Mouse (Mus musculus): Measurements from ENCODE around the gene Pigz. TPM values are rescaled to one million over a fixed set of nuclear protein-coding genes. Genes with fewer than 3 reads are reported as not detected.

Pigz gene
- 0.63 and 0.68 TPM in 2 replicates for polyA plus RNA-seq (2014; fragmentation: Nextera tagmentation; extraction: Ambion mirVana)

DNA sequence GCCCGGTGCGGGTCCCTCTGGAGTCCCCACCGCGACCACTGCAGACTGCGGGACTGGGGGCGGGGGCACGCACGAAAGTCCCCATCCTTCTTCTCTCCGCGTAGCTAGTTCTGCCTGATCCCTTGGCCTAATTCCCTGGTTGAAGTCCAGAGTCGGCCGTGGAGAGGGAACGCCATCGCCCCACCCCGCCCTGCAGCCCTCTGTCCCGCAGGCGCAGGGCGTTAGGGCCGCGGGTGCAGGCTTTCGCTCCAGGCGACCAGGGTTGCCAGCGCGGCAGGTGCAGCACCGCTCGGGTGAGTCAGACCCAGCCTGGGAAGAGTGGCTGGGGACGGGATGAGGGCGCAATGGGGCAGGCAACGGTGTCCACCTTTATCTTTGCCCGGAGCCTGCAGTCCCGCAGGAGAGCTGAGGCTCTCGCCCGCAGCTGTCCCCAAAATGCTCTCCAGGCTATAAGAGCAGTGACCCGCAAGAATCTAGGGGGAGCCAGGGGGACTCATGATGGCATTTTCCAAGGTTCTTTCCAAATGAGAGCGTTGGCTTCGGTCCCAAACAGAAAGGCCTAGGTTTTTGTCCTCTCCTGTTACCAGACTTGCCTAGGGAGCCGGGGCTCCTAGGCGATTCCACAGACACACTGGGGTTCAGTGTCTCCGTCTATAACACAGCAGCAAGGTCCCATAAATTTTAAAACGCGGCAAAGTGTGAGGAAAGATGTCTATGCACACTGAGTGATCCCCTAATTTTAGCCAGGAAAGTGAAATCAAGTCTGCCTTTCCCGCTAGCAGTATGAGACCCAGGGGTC, at the start of gene Pigz:
Gene Pigz (plus strand): TSS at position 101 of the 799 bp plus-strand sequence.
- Histone ChIP-seq H3K36me3 (ENCODE audit: control insufficient read depth, insufficient read depth, low read length) (no peaks in the 10 kb centered on the region), H3K9me3 (ENCODE audit: control insufficient read depth, low read depth, low read length) (no peaks in the 10 kb centered on the region), H3K4me2 (replicated peaks; ENCODE audit: low read depth, low read length) (peak within 1 kb of the TSS; percentile 91), H3K27ac (ENCODE audit: low read length) (peak within 1 kb of the TSS; percentile 39; the same call in 1 of the 2 replicates), H3K4me1 (ENCODE audit: control insufficient read depth, insufficient read depth, low read length) (peaks cover 11% of the 10 kb centered on the region), H3K9ac (replicated peaks; ENCODE audit: low read depth, low read length) (peak within 1 kb of the TSS; percentile 45), H3K4me3 (ENCODE audit: low read depth, low read length) (peak within 1 kb of the TSS; percentile 49), H3K27me3 (ENCODE audit: control insufficient read depth, insufficient read depth, low read length) (peaks cover 17% of the 10 kb centered on the region)
- no peak for ATAC-seq (ENCODE audit: insufficient number of reproducible peaks, insufficient read depth, low FRiP score, low read depth)
- WGBS = 11% methylated on average over 42 of the region's 42 CpGs

DNA sequence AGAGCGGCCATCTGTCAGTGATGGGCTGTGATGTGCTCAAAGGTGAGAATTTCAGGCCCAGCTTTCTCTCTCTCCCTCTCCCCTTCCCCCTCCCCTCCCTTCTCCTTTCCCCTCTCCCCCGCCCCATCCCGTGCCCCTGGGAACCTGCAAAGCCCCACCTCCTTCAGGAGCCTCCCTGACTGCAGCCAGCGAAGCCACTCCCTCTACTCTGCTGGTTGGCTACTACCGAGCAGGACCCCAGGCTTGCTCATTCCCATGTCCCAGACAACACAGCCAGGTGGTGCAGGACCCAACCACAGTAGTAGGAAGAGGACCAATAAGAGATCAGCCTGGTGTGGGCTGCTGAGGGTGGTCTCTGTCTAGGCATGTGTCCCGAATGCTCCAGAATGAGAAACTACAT, 49.7 kb upstream of the Pigz start:
- H3K9ac ChIP-seq (replicated peaks; ENCODE audit: low read depth, low read length) = no peak overlapping the region
- H3K4me3 ChIP-seq (ENCODE audit: low read depth, low read length) = no peak overlapping the region
- peaks cover 6% of the 10 kb centered on the region; the same call in 1 of the 2 replicates for H3K4me1 ChIP-seq (ENCODE audit: control insufficient read depth, insufficient read depth, low read length)
- H3K9me3 ChIP-seq (ENCODE audit: control insufficient read depth, low read depth, low read length) = no peaks in the 10 kb centered on the region
- H3K4me2 ChIP-seq (replicated peaks; ENCODE audit: low read depth, low read length) = peak overlapping the region; percentile 22; the same call in 1 of the 2 replicates
- no peaks in the 10 kb centered on the region for H3K36me3 ChIP-seq (ENCODE audit: control insufficient read depth, insufficient read depth, low read length)
- 8% methylated on average over 6 of the region's 6 CpGs for WGBS
- ATAC-seq (ENCODE audit: insufficient number of reproducible peaks, insufficient read depth, low FRiP score, low read depth) = peak; percentile 54; the same call in 1 of the 2 replicates
- no peaks in the 10 kb centered on the region for H3K27me3 ChIP-seq (ENCODE audit: control insufficient read depth, insufficient read depth, low read length)
- no peak overlapping the region for H3K27ac ChIP-seq (ENCODE audit: low read length)

DNA sequence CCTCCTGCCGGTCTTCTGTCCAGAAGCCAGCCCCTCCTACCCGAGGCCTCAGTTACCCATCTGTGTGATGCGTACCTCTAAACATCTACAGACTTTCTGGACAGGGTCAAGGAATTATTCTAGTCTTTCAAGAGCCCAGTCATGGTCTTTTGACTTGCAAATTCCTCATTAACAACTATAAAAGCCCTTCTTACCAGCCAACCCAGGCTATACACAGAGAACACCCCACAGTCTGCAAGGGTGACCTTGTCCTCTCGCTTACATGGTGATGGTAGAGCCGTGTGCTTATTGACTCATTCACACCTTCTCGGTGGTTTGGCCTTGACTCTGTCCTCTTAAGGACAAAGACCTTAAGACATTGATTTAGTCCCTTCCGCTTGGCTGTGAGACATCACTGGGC, 42.7 kb upstream of the Pigz start:
- Histone ChIP-seq H3K27me3 (ENCODE audit: control insufficient read depth, insufficient read depth, low read length) (no peaks in the 10 kb centered on the region), H3K4me2 (replicated peaks; ENCODE audit: low read depth, low read length) (no peak overlapping the region), H3K4me3 (ENCODE audit: low read depth, low read length) (no peak overlapping the region), H3K4me1 (ENCODE audit: control insufficient read depth, insufficient read depth, low read length) (no peaks in the 10 kb centered on the region), H3K36me3 (ENCODE audit: control insufficient read depth, insufficient read depth, low read length) (no peaks in the 10 kb centered on the region), H3K27ac (ENCODE audit: low read length) (no peak overlapping the region), H3K9ac (replicated peaks; ENCODE audit: low read depth, low read length) (no peak overlapping the region), H3K9me3 (ENCODE audit: control insufficient read depth, low read depth, low read length) (no peaks in the 10 kb centered on the region)
- WGBS = 84% methylated on average over 7 of the region's 7 CpGs
- no peak for ATAC-seq (ENCODE audit: insufficient number of reproducible peaks, insufficient read depth, low FRiP score, low read depth)

DNA sequence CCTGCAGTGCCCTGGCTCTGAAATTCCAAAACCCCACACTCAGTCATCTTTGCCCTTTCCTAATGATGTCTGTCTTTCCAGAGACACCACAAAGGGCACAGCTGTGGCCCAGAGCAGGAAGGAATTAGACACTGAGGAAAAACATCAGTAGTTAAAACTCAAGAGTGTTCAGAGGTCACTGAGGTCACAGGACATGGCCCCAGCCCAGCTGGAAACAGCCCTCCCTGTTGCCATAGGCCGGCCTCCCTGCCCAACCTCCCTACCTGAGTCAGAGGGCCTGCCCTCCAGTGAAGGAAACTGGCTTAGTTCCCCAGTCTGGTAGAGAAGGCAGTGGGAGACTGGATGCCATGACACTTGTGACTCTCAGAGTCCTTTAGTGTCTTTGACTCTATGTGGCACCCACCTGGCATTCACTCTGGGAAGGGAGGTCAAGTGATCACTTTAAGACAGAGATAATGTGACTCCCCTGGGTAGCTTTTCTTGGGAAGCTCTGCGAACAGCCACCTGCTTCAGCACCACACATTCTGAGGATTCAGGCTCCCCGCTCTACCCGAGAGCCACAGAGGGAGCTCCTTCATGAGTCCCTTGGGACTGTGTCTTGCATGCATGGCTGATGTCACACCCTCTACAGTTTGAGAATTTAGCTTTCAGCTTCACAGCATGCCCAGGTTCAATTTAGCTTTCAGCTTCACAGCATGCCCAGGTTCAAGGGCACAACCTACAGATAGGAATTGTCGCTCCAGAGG, 40.1 kb upstream of the Pigz start:
- ATAC-seq (ENCODE audit: insufficient number of reproducible peaks, insufficient read depth, low FRiP score, low read depth) = no peak
- H3K27ac ChIP-seq (ENCODE audit: low read length) = no peak overlapping the region
- H3K4me1 ChIP-seq (ENCODE audit: control insufficient read depth, insufficient read depth, low read length) = no peaks in the 10 kb centered on the region
- no peaks in the 10 kb centered on the region for H3K9me3 ChIP-seq (ENCODE audit: control insufficient read depth, low read depth, low read length)
- 74% methylated on average over 5 of the region's 5 CpGs for WGBS
- no peak overlapping the region for H3K4me3 ChIP-seq (ENCODE audit: low read depth, low read length)
- H3K36me3 ChIP-seq (ENCODE audit: control insufficient read depth, insufficient read depth, low read length) = no peaks in the 10 kb centered on the region
- no peaks in the 10 kb centered on the region for H3K27me3 ChIP-seq (ENCODE audit: control insufficient read depth, insufficient read depth, low read length)
- no peak overlapping the region for H3K4me2 ChIP-seq (replicated peaks; ENCODE audit: low read depth, low read length)
- no peak overlapping the region for H3K9ac ChIP-seq (replicated peaks; ENCODE audit: low read depth, low read length)

DNA sequence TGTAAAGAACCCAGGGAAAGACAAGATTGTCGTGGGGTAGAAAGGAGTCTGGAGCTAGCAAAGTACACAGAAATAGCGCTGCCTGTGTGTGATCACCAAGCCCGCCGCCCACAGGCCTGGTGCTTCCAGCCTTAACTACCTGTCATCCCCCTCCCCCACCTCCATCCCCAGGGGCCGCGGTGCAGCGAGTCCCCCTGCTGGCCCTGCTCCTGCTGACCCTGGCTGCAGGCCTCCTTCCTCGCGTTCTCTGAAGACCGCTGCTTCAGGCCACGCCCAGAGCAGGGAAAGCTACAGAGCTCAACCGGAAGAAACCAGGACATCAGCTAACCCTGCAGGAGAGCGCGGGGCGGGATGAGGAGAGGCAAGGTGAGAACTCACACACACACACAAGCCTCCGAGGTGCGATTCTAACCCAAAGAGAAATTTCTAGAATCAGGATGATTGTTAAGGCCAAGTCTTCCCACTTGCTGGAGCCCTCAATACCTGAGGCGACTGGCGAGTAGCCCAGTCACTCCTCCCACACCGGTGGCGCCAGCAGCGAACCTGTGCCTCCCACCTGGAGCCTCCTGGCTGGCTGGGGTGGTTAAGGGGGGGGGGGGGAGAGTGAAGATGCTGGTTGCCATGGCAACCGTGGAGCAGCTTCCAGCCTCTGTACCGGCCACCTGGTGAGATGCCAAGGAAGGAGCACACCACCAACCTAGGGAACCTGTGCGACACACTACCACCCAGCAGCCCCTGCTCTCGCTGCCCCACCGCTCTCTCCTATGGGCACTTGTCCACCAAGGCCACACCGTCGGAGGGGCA, 36.5 kb upstream of the Pigz start:
- ATAC-seq (ENCODE audit: insufficient number of reproducible peaks, insufficient read depth, low FRiP score, low read depth) = peak; percentile 60; the same call in 1 of the 2 replicates
- H3K36me3 ChIP-seq (ENCODE audit: control insufficient read depth, insufficient read depth, low read length) = no peaks in the 10 kb centered on the region
- WGBS = 13% methylated on average over 28 of the region's 29 CpGs
- no peaks in the 10 kb centered on the region for H3K27me3 ChIP-seq (ENCODE audit: control insufficient read depth, insufficient read depth, low read length)
- no peaks in the 10 kb centered on the region for H3K9me3 ChIP-seq (ENCODE audit: control insufficient read depth, low read depth, low read length)
- H3K27ac ChIP-seq (ENCODE audit: low read length) = no peak overlapping the region
- H3K4me1 ChIP-seq (ENCODE audit: control insufficient read depth, insufficient read depth, low read length) = no peaks in the 10 kb centered on the region
- peak overlapping the region; percentile 45 for H3K4me2 ChIP-seq (replicated peaks; ENCODE audit: low read depth, low read length)
- 0 out of 2 replicates have a peak overlapping the region, but pooled peaks have one; percentile 7 for H3K9ac ChIP-seq (replicated peaks; ENCODE audit: low read depth, low read length)
- H3K4me3 ChIP-seq (ENCODE audit: low read depth, low read length) = no peak overlapping the region

DNA sequence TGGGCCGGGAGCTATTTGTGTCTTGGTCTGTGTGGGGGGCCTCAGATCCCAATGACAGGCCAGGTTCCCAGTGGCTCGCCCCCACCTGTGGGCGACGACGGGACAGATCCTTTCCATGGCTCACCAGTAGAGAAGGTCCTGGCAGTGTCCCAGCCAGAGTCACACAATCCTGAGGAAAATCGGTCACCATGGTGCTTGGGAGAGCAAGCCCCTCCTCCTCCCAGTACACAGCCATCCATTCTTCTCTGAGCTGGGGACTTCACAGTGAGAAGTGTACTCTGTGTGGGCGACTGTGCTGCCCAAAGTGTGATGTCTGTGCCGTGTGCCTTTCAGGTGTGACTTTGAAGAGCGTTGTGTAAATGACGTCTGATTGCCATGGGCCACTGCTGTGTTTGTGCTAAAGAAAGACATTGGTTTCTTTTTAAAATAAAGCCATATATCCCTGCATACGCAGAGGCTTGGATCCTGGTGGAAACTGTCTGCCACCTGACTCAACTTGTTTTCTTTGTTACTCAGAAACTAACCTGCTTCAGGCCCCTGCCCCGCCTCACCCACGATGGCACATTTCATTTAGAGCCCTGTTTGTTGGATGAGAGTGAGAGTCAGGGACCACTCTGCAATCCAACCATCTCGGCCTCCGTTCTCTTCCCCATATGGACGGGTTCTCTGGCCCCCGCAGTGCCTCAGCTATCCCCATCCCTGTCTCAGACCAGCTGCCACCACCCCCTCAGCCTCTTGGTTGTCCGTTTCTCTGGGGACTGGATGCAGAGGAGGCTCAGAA, 34.9 kb upstream of the Pigz start:
- H3K36me3 ChIP-seq (ENCODE audit: control insufficient read depth, insufficient read depth, low read length) = no peaks in the 10 kb centered on the region
- H3K27ac ChIP-seq (ENCODE audit: low read length) = no peak overlapping the region
- no peaks in the 10 kb centered on the region for H3K9me3 ChIP-seq (ENCODE audit: control insufficient read depth, low read depth, low read length)
- no peak overlapping the region for H3K4me2 ChIP-seq (replicated peaks; ENCODE audit: low read depth, low read length)
- H3K4me3 ChIP-seq (ENCODE audit: low read depth, low read length) = no peak overlapping the region
- no peaks in the 10 kb centered on the region for H3K27me3 ChIP-seq (ENCODE audit: control insufficient read depth, insufficient read depth, low read length)
- H3K9ac ChIP-seq (replicated peaks; ENCODE audit: low read depth, low read length) = no peak overlapping the region
- H3K4me1 ChIP-seq (ENCODE audit: control insufficient read depth, insufficient read depth, low read length) = no peaks in the 10 kb centered on the region
- 83% methylated on average over 18 of the region's 18 CpGs for WGBS
- ATAC-seq (ENCODE audit: insufficient number of reproducible peaks, insufficient read depth, low FRiP score, low read depth) = no peak

DNA sequence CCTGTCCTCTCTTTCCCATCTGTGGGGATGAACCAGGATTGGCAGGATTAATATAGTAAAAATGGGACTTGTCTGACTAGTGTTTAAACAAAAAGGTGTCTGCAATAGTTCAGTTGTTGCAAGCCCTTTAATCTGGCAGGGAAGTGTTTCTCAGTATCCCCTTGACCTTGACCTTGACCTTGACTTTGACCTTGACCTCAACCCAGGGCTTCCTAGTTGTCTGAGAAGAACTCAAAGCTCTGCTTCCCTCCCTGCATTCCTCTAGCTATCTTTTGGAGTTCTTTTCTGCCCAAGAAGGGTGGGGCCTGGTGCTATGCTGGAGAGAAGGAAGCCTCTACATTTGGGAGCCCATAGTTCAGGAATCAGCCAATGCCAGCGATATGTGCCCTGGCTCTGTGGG, 31.8 kb upstream of the Pigz start:
- no peak for ATAC-seq (ENCODE audit: insufficient number of reproducible peaks, insufficient read depth, low FRiP score, low read depth)
- H3K4me2 ChIP-seq (replicated peaks; ENCODE audit: low read depth, low read length) = no peak overlapping the region
- no peak overlapping the region for H3K4me3 ChIP-seq (ENCODE audit: low read depth, low read length)
- WGBS = 88% methylated on average over 1 of the region's 1 CpGs
- no peaks in the 10 kb centered on the region for H3K9me3 ChIP-seq (ENCODE audit: control insufficient read depth, low read depth, low read length)
- no peaks in the 10 kb centered on the region for H3K27me3 ChIP-seq (ENCODE audit: control insufficient read depth, insufficient read depth, low read length)
- no peaks in the 10 kb centered on the region for H3K36me3 ChIP-seq (ENCODE audit: control insufficient read depth, insufficient read depth, low read length)
- H3K9ac ChIP-seq (replicated peaks; ENCODE audit: low read depth, low read length) = no peak overlapping the region
- H3K4me1 ChIP-seq (ENCODE audit: control insufficient read depth, insufficient read depth, low read length) = 0 out of 2 replicates have a peak, but pooled peaks cover 5% of the 10 kb centered on the region
- H3K27ac ChIP-seq (ENCODE audit: low read length) = no peak overlapping the region
